Mouse (Mus musculus): ENCODE results near the gene Gmppa.

Gmppa gene

GRCm38 (mm10) chr1:75423780-75424390, 11.8 kb upstream of the Gmppa start:
- DNase-seq, result no peak

GRCm38 (mm10) chr1:75425796-75426471, 9.8 kb upstream of the Gmppa start:
- DNase-seq, result peak; percentile 76 to 85

- no peak for DNase-seq
Measured at GRCm38 (mm10) chr1:75438782-75439181, 3.1 kb downstream of the Gmppa start.

GRCm38 (mm10) chr1:75440661-75441060, 4.9 kb downstream of the Gmppa start:
- DNase-seq, result peak; percentile 69 to 79

- peak; percentile 43 to 54 for DNase-seq
Measured at GRCm38 (mm10) chr1:75441471-75441996, 5.8 kb downstream of the Gmppa start.

- peak; percentile 62 to 75 for DNase-seq
Measured at GRCm38 (mm10) chr1:75442171-75442570, 6.4 kb downstream of the Gmppa start.

GRCm38 (mm10) chr1:75442811-75443210, 7.1 kb downstream of the Gmppa start:
- DNase-seq, result peak; percentile 79 to 91

- peak; percentile 76 to 83 for DNase-seq
Measured at GRCm38 (mm10) chr1:75443247-75444024, 7.7 kb downstream of the Gmppa start.

- DNase-seq, result peak; percentile 43 to 51
Measured at GRCm38 (mm10) chr1:75444208-75444607, 8.5 kb downstream of the Gmppa start.

- DNase-seq, result peak; percentile 59
Measured at GRCm38 (mm10) chr1:75445141-75445701, 9.5 kb downstream of the Gmppa start.

GRCm38 (mm10) chr1:75445751-75446611, 10.3 kb downstream of the Gmppa start:
- peak; percentile 88 to 94 for DNase-seq

- peak; percentile 39 to 51 for DNase-seq
Measured at GRCm38 (mm10) chr1:75446656-75447055, 10.9 kb downstream of the Gmppa start.

- peak in 1 of 2 experiments; percentile 36 for DNase-seq
Measured at GRCm38 (mm10) chr1:75447265-75448051, 11.7 kb downstream of the Gmppa start.

- DNase-seq, result peak in 1 of 2 experiments; percentile 22
Measured at GRCm38 (mm10) chr1:75448052-75448431, 12.3 kb downstream of the Gmppa start.

- DNase-seq, result peak in 1 of 2 experiments; percentile 17
Measured at GRCm38 (mm10) chr1:75448937-75449336, 13.2 kb downstream of the Gmppa start.

GRCm38 (mm10) chr1:75449377-75450135, 13.8 kb downstream of the Gmppa start:
- DNase-seq, result no peak

- peak in 1 of 2 experiments; percentile 16 for DNase-seq
Measured at GRCm38 (mm10) chr1:75450314-75451005, 14.7 kb downstream of the Gmppa start, which contains the start of gene Asic4. Gene Asic4, plus strand, starts transcription at chr1:75450436.

GRCm38 (mm10) chr1:75451900-75452299, 16.2 kb downstream of the Gmppa start:
- DNase-seq, result no peak

GRCm38 (mm10) chr1:75455433-75455832, 19.7 kb downstream of the Gmppa start:
- no peak for DNase-seq

GRCm38 (mm10) chr1:75455948-75456347, 20.2 kb downstream of the Gmppa start:
- DNase-seq, result no peak

Measured in cerebellum, postnatal 14 days (tissue).